Mouse (Mus musculus) liver, embryonic 14.5 days (tissue): ENCODE data around the gene Golga4. TPM values are rescaled to one million over a fixed set of nuclear protein-coding genes. Genes with fewer than 3 reads are reported as not detected.

Experiments used
- ATAC-seq: fragments of 200-750 bp; cut with Nextera tagmentation; 2 replicates; pipeline ENCODE4 v1.8.0; 2017; ENCODE audit warnings: moderate number of reproducible peaks, mild to moderate bottlenecking, moderate library complexity; ENCODE audit not compliant: insufficient read depth
- DNase-seq, 3 experiments: peaks; one replicate each; pipeline ENCODE4 v3.0.0-alpha.2; 2012 to 2013; ENCODE audit warnings: low read depth in 3 of 3, low spot score in 3 of 3
- H3K27ac ChIP-seq: fragments of 300-500 bp; sonication (generic); 2 replicates; pipeline ENCODE4 v1.5.1; 2014; ENCODE audit warnings: moderate library complexity, mild to moderate bottlenecking, control low read depth, inconsistent platforms
- H3K27me3 ChIP-seq: fragments of 300-500 bp; sonication (generic); 2 replicates; pipeline ENCODE4 v1.6.1; 2014; ENCODE audit warnings: mild to moderate bottlenecking, low read length, moderate library complexity; ENCODE audit not compliant: control insufficient read depth, insufficient read depth
- H3K36me3 ChIP-seq: fragments of 300-500 bp; sonication (generic); replicated peaks from 2 replicates; pipeline ENCODE4 v1.6.1; 2014; ENCODE audit warnings: low read depth; ENCODE audit not compliant: control insufficient read depth, insufficient read depth
- H3K4me1 ChIP-seq, 2 experiments: fragments of 200-500 bp in 1 of 2; fragments of 300-500 bp in 1 of 2; sonication (generic) in 1 of 2; replicated peaks; 2 replicates each; pipeline ENCODE4 v1.6.1; 2012 to 2014; ENCODE audit warnings: antibody characterized with exemption in 1 of 2, inconsistent platforms in 1 of 2, low read length in 1 of 2; ENCODE audit not compliant: control insufficient read depth in 2 of 2, insufficient read depth in 2 of 2
- H3K4me2 ChIP-seq: fragments of 300-500 bp; sonication (generic); 2 replicates; pipeline ENCODE4 v1.6.1; 2014; ENCODE audit warnings: low read depth, mild to moderate bottlenecking, control low read depth, moderate library complexity
- H3K4me3 ChIP-seq, 2 experiments: fragments of 200-500 bp in 1 of 2; fragments of 300-500 bp in 1 of 2; sonication (generic) in 1 of 2; 2 replicates each; pipeline ENCODE4 v1.5.1; 2012 to 2014; ENCODE audit warnings: low read depth in 2 of 2, low read length in 2 of 2, mild to moderate bottlenecking in 2 of 2, control low read depth in 1 of 2, inconsistent platforms in 1 of 2, moderate library complexity in 1 of 2; ENCODE audit not compliant: insufficient read depth in 1 of 2
- H3K9ac ChIP-seq: fragments of 300-500 bp; sonication (generic); replicated peaks from 2 replicates; pipeline ENCODE4 v1.6.1; 2014; ENCODE audit warnings: mild to moderate bottlenecking, control low read depth, moderate library complexity
- H3K9me3 ChIP-seq: fragments of 300-500 bp; sonication (generic); 2 replicates; pipeline ENCODE4 v1.6.1; 2016; ENCODE audit warnings: low read length, mixed read lengths; ENCODE audit not compliant: control insufficient read depth
- CTCF ChIP-seq: IDR thresholded peaks from 2 replicates; pipeline ENCODE4 v1.5.1; 2016; ENCODE audit warnings: antibody characterized with exemption, low read depth, control low read depth
- EP300 ChIP-seq: IDR thresholded peaks from 2 replicates; pipeline ENCODE4 v1.6.1; 2016; ENCODE audit warnings: antibody characterized with exemption, low read depth
- WGBS: fragments of 180-500 bp; shearing (Covaris S2); extraction: QIAGEN DNeasy Blood & Tissue Kit; methylation state at CpG from one replicate; pipeline ENCODE4 v1.1.7; 2014; ENCODE audit not compliant: insufficient replicate concordance; 5-methylcytosine and 5-hydroxymethylcytosine counted together
- polyA plus RNA-seq, 2 experiments: library from polyadenylated mRNA; depleted of rRNA in 1 of 2; stranded (reverse) in 1 of 2; unstranded in 1 of 2; fragments of >200 nt; fragmentation: Nextera tagmentation in 1 of 2; extraction: Ambion mirVana in 1 of 2; gene quantifications; 2 replicates each; pipeline versions ENCODE4 v1.2.1 to v1.2.3; 2012 to 2014

Gene Golga4
- polyA plus RNA-seq, 2 experiments, result 10.6 to 13.2 TPM

GRCm38 (mm10) chr9:118520011-118520410, 13.9 kb downstream of the Golga4 start:
- no peaks in the 10 kb centered on the region for H3K9me3 ChIP-seq
- no peaks in the 10 kb centered on the region for H3K27me3 ChIP-seq
- no peak overlapping the region for H3K9ac ChIP-seq
- 64% methylated on average over 8 of the region's 8 CpGs for WGBS
- TF ChIP-seq CTCF, result no peak
- no peak for TF ChIP-seq EP300
- H3K4me2 ChIP-seq, result no peak overlapping the region
- no peak for ATAC-seq
- no peak for DNase-seq
- H3K27ac ChIP-seq, result no peak overlapping the region
- H3K4me1 ChIP-seq, result peaks cover 3 to 4% of the 10 kb centered on the region in 2 experiments; a peak in 3 of 4 replicates
- peaks cover 5% of the 10 kb centered on the region for H3K36me3 ChIP-seq
- H3K4me3 ChIP-seq, result no peak overlapping the region

DNA sequence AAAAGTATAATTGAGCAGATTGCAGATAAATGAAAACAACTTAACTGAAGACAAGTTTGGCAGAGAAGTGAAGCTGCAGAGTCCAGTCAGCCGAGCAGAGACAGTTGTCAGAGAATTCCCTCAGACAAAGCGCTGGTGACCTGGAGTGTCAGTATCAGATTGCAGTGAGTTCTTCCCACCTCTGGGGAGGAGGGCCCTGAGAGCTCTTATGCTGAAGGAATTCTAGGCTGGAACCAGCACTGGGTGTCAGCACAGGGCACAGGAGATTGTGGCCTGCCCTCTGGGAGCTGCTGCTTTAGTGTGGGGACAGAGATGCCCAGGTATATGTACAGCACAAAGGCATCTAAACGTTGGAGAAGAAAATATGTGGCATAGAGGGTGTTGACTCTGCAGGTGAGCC, 14.8 kb downstream of the Golga4 start:
- Histone ChIP-seq H3K27me3 (no peaks in the 10 kb centered on the region), H3K27ac (no peak overlapping the region), H3K9ac (no peak overlapping the region), H3K4me3 (no peak overlapping the region), H3K36me3 (no peaks in the 10 kb centered on the region; the same call in 1 of the 2 replicates), H3K4me1 (peaks cover 3 to 4% of the 10 kb centered on the region in 2 experiments; a peak in 3 of 4 replicates), H3K9me3 (no peaks in the 10 kb centered on the region), H3K4me2 (no peak overlapping the region)
- no peak for ATAC-seq
- WGBS, result 46% methylated on average over 3 of the region's 3 CpGs
- TF ChIP-seq CTCF (no peak), EP300 (no peak)
- no peak for DNase-seq

DNA sequence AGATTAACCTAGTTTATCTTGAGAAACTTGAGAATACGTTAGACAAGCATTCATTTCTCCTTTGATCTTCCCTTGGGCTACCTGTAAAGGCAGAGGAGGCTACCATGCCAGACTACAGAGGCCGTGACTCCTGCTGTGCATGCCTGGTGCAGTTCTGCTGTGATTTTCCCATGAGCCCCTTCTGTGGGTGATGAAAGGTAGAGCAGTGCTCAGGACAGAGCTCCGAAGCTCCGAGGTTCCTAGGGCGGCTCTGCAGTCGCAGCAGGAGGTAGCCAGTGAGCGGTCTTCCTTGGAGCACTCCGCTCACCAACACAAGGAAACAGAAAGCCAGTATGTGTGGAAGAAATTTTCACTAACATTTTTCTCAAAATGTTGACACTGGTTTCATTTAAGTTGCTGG, 15.6 kb downstream of the Golga4 start:
- Histone ChIP-seq H3K4me1 (no peaks in the 10 kb centered on the region), H3K27ac (no peak overlapping the region), H3K27me3 (no peaks in the 10 kb centered on the region), H3K4me3 (no peak overlapping the region), H3K9ac (no peak overlapping the region), H3K36me3 (no peaks in the 10 kb centered on the region; the same call in 1 of the 2 replicates), H3K9me3 (no peaks in the 10 kb centered on the region), H3K4me2 (no peak overlapping the region)
- no peak for ATAC-seq
- DNase-seq, result no peak
- WGBS, result 88% methylated on average over 8 of the region's 8 CpGs
- no peak for TF ChIP-seq EP300
- TF ChIP-seq CTCF, result no peak

DNA sequence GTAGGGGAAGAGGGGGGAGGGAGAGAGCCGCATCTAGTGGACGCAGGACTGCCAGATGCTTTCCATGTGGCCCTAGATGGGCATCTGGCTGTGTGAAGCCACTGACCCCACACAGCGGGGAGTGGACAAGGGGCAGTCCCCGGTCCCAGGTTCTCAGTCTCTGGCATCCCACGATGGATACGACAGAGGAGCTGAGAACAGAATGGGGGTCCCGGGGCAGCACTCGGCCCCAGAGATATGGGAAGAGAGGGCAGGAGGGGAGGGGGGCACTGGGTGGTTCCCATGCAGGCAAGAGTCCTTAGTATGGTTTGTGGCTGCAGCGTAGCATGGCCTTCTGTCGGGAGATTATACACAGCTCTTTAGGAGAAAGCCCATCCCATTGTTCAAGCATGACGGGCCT, 17.7 kb downstream of the Golga4 start:
- no peak overlapping the region for H3K4me2 ChIP-seq
- H3K9me3 ChIP-seq, result no peaks in the 10 kb centered on the region
- H3K4me3 ChIP-seq, result no peak overlapping the region
- TF ChIP-seq CTCF, result no peak
- TF ChIP-seq EP300, result no peak
- H3K27ac ChIP-seq, result no peak overlapping the region
- H3K36me3 ChIP-seq, result peaks cover 3% of the 10 kb centered on the region; the same call in 1 of the 2 replicates
- no peaks in the 10 kb centered on the region for H3K4me1 ChIP-seq
- no peak overlapping the region for H3K9ac ChIP-seq
- DNase-seq (no peak), ATAC-seq (no peak)
- H3K27me3 ChIP-seq, result no peaks in the 10 kb centered on the region
- 84% methylated on average over 11 of the region's 11 CpGs for WGBS

DNA sequence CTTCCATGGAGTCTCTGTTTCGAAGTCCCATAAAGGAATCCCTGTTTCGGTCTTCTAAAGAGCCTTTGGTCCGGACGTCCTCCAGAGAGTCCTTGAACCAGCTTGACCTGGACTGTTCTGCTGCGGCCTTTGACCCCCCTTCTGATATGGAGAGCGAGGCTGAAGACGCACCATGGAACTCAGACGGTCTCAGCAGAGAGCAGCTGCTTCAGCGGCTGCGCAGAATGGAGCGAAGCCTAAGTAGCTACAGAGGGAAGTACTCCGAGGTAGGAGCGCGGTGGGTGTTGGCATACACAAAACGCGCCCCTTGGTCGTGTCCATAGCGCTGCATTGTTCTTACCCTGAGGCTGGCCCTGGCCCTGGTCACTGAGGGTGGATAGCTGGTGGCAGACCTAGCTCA, 21.0 kb downstream of the Golga4 start:
- TF ChIP-seq EP300 (no peak), CTCF (no peak)
- WGBS, result 90% methylated on average over 18 of the region's 18 CpGs
- Histone ChIP-seq H3K27me3 (no peaks in the 10 kb centered on the region), H3K4me2 (no peak overlapping the region), H3K36me3 (peaks cover 9% of the 10 kb centered on the region), H3K4me1 (no peaks in the 10 kb centered on the region), H3K4me3 (no peak overlapping the region), H3K9me3 (no peaks in the 10 kb centered on the region), H3K9ac (no peak overlapping the region), H3K27ac (no peak overlapping the region)
- ATAC-seq (no peak), DNase-seq (no peak)
